Mouse (Mus musculus): ENCODE measurements around the gene Ccdc152. TPM values are rescaled to one million over a fixed set of nuclear protein-coding genes. Genes with fewer than 3 reads are reported as not detected.
A peak's percentile ranks its signal among the peaks of the same experiment; 100 is the strongest.
"Not testable (repeated sequence)": the region's sequence is repeated elsewhere in the genome, so short reads cannot be mapped to it uniquely, and the experiment has no call there.

Gene Ccdc152
- total RNA-seq, 2 experiments from 2014 or later = not detected

GRCm38 (mm10) chr15:3279242-3279641, 24.1 kb downstream of the Ccdc152 start:
- no peak for DNase-seq (ENCODE audit: low spot score)

DNA sequence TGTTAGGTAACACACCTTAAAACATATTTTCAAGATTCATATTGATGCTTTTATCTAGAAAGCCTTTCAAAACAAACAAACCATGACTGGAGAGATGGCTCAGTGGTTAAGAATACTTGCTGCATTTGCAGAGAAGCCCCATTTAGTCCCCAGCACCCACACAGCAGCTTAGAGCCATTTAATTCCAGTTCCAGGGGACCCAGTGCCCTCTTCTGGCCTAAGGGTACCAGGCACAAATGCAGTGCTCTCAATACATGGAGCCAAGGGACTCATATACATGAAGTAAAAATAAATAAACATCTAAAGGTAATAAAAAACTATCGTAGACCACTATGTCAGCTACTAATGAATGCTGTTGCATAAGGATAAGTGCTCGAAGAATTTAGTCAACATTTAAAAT, 25.9 kb downstream of the Ccdc152 start:
- DNase-seq (ENCODE audit: low spot score) = no peak

- no peak for DNase-seq (ENCODE audit: low spot score)
Measured at GRCm38 (mm10) chr15:3273191-3273590, 30.1 kb downstream of the Ccdc152 start.

DNA sequence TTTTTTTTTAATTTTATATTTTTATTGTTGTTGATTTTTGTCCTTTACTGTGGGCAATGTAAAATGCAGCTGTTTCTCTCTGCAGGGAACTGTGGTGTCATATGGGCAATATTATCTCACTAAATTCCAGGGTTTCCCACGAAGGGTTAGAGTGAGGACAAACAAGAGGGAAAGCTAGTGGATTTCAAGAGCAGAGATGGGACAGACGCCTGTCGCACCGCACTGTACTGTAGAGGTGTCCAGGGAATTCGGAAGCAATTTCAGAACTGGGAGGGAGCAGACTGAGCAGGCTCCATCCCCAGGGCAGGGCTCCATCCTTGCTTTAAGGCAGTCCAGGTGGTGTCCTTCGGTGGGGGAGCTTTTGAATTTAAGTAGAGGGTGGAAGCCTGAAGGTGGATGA, 32.1 kb downstream of the Ccdc152 start:
- DNase-seq (ENCODE audit: low spot score) = peak; percentile 27

GRCm38 (mm10) chr15:3270646-3271077, 32.7 kb downstream of the Ccdc152 start:
- DNase-seq (ENCODE audit: low spot score) = peak; percentile 90

GRCm38 (mm10) chr15:3269996-3270645, 33.2 kb downstream of the Ccdc152 start:
- no peak for DNase-seq (ENCODE audit: low spot score)

GRCm38 (mm10) chr15:3269496-3269895, 33.8 kb downstream of the Ccdc152 start:
- no peak for DNase-seq (ENCODE audit: low spot score)

GRCm38 (mm10) chr15:3268247-3268646, 35.1 kb downstream of the Ccdc152 start, which contains the start of gene Selenop:
TSS of gene Selenop (plus strand) at chr15:3268547.
- DNase-seq (ENCODE audit: low spot score) = no peak

DNA sequence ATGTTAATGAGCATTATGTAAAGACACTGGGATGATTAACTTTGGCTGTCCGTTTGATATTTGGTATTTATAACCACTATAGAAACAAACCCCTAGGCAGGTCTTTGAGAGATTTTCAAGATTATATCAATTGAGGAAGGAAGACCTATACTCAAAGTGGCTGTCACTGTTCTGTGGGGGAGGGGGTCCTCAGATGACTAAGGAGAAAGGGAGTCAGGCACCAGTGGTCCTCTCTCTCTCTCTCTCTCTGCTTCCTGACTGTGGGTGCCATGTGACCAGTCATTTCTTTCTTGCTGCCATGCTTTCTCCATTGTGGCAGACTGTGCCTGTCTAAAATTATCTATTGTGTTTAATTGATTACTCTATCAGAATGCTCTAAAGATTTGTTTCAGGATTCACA, 38.5 kb downstream of the Ccdc152 start:
- no peak for DNase-seq (ENCODE audit: low spot score)

DNA sequence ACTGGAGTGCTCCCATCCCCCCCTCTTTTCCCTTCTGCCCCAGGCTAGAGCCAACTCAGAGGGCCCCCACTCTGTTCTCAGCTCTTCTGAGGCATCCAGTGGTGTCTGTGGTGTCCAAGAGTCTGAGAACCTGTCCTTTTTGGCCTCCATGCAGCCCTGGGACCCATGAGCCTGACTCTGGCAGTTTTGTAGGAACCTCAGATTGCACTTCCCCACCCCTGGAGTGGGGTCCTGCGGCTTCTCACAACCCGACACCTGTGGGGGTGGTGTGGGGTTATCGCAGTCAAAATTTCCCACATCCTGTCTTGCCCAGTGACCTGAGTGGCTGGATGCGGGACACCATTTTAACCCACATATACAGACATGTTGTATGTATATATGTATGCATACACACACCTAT, 39.0 kb downstream of the Ccdc152 start:
- no peak for DNase-seq (ENCODE audit: low spot score)

GRCm38 (mm10) chr15:3262883-3263282, 40.4 kb downstream of the Ccdc152 start:
- no peak for DNase-seq (ENCODE audit: low spot score)

DNA sequence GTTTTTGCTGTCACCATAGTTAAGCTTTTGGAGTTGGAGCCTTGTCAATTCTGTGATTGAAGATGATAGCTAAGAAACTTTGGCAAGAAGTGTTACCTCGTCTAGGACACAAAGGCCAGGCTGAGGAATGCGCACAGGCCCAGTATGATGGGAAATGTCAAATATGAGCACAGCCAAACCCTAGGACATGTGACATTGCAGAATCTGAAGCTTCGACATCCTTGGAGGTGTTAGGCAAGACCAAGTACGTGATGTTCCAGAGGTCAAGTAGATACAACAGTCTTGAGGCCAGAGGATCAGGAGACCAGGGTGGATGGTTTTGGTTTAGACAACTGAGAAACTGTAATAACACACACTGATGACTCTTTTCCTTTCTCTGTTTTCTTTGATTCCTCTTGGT, 43.0 kb downstream of the Ccdc152 start:
- DNase-seq (ENCODE audit: low spot score) = no peak

DNA sequence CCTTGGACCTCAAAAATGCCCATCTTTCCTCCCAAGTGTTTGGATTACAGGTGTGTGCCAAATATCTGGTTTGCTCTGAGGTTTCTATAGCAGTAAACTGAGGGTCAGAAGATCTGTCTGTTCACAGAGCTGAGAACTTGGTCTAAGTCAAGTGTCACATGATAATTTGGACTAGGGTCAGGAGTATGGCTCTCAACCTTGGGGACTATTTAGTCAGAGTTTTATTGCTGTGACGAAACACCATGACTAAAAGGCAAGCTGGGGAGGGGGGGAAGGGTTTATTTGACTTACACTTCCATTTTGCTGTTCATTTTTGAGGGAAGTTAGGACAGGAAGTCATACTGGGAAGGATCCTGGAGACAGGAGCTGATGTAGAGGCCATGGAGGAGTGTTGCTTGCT, 44.3 kb downstream of the Ccdc152 start:
- DNase-seq (ENCODE audit: low spot score) = no peak

DNA sequence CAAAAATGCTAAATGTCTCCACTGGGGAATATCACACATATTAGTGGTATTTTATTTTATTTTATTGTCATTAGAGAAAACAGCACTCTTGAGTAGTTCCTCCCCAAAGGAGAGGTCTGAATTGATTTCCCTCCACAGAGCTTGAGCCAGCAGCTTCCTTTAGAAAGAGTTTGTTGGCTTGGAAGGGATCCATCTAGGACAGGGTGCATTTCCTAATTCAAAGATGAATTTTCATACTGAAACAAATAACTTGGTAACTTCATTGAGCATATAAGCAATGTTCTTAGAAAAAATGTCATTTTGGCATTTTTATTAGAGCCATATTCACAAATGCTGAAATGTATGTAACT, 51.6 kb downstream of the Ccdc152 start:
- DNase-seq (ENCODE audit: low spot score) = no peak

DNA sequence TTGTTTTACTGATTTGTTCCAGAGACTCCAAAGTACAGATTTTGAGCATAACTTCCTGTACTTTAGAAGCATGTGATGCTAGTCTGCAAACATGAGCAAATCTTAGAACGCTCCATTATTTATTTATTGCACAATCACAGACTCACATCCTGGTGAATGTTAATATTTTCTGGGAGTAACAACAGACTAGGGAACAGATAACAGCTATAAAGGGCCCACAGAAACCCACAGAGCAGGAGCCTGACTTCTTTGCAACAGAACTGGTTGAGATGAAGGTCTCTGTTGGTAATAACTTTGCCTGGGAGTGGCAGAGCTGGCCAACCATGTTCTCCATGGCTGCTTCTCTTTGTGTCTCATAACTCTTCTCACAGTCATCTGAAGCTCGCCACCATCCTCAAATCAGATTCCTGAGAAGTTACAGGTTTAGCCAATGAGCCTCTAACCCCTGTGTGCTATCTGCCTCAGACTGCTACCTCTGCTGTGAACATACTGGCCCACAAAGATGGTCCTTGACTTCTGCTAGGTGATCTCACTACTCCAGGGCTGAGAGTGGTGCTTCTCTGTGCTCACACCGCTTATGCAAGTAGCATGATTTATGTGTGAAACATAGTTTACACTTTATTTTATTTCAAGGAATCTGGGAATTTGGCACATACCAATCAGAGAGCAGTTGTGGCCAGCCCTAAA, 52.2 kb downstream of the Ccdc152 start:
- DNase-seq (ENCODE audit: low spot score) = no peak

DNA sequence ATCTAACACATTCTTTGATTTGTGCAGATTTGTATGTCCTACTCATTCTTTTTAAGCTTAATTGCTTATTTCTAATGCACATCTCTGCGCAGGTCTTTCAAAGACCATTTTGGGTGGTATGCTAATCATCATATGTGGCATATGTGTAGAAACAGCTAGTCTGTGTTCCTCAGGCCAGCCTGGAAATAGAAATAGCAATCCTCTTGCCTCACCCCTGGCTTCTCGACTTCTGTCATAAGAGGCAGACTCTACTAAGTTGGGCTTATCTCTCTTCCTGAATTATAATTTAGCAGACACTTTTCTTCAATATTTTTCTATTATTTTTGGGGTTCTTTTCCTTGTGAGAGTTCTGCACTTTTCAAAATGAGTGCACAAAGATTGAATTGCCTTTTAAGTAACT, 52.7 kb downstream of the Ccdc152 start:
- DNase-seq (ENCODE audit: low spot score) = no peak

GRCm38 (mm10) chr15:3245036-3245435, 58.3 kb downstream of the Ccdc152 start:
- not testable (repeated sequence) for DNase-seq (ENCODE audit: low spot score)

DNA sequence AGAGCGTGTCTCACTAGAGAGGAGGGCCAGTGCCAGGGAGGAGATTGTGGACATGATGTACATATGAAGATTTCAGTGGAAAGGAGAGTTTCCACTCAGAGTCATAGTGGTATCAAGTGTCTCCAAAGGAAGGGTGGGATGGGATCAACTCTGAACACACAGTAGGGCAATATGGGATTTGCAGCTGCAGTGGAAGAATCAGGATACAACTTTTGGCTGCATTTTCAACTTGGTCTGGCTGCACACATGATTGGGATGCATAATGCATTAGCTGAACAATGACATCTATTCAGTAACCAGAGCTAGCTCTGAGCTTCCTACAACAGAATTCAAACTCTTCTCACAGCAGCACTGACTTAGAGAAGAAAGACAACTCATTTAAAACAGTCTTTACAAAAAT, 65.4 kb downstream of the Ccdc152 start:
- no peak for DNase-seq (ENCODE audit: low spot score)

- DNase-seq (ENCODE audit: low spot score) = no peak
Measured at GRCm38 (mm10) chr15:3236338-3236737, 67.0 kb downstream of the Ccdc152 start.

GRCm38 (mm10) chr15:3233837-3234551, 69.3 kb downstream of the Ccdc152 start:
- no peak for DNase-seq (ENCODE audit: low spot score)

DNA sequence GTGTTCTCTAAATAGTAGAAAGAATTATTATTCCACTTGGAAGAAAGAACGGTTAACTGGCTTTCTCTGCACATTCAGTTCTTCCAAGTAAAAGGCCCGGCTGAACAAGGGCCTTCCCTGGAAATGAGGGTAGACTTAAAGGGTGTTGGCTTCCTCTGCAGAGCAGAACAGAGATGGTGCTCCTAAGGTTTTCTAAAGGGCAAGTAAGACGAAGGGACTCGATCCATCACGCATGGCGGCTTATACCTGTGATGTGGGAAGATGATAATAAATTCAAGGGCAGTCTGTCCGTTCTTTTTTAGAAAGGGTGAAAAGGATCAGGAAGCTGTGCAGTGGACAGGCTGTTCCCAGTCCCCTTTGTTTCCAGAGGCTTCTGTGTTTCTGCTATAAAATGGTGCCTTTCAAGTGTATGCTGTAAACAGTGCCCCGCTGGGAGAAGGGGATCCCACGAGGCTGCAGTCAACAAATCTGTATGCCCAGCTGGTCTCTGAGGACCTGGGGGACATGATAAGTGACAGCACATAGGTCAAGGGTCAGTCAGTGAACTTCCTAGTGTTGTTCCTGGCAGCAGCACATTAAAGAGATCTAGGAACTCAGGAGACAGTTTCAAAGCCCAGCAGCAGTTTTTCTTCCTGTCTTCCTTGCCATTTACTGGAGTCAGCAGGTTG, 71.0 kb downstream of the Ccdc152 start:
- DNase-seq (ENCODE audit: low spot score) = no peak

DNA sequence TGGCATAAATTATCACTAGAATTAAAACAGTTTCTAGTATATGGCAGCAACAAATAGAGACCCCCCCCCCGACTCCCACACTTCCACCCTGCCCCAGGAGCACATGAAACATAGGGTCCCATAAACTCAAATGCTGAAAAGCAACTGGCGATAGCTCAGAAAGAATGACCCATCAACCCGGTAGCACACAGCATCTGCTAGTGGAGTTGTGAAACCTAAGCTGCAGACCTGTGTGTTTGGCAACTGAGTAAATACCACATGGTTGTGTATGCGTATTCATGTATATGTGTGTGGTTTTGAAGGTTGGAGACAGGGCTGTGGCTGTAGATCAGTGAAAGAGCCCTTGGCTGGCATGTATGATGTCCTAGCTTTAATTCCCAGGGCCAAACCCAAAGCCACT, 72.3 kb downstream of the Ccdc152 start:
- DNase-seq (ENCODE audit: low spot score) = no peak
